Mouse (Mus musculus): ENCODE results near the gene Slc25a1. TPM values are rescaled to one million over a fixed set of nuclear protein-coding genes. Genes with fewer than 3 reads are reported as not detected.

Gene Slc25a1
- polyA plus RNA-seq, 1 experiment = 99.4 TPM

- peaks cover 3% of the 10 kb centered on the region for H3K4me1 ChIP-seq (ENCODE audit: control insufficient read depth, insufficient read depth, low read length)
- no peaks in the 10 kb centered on the region for H3K27me3 ChIP-seq (ENCODE audit: control insufficient read depth, insufficient read depth, low read length, poor library complexity, severe bottlenecking)
- no peak overlapping the region for H3K27ac ChIP-seq (ENCODE audit: insufficient read depth, low read length)
- H3K4me3 ChIP-seq (ENCODE audit: low read depth, low read length) = no peak overlapping the region
- H3K9me3 ChIP-seq (replicated peaks; ENCODE audit: control insufficient read depth, insufficient read depth, low read length, poor library complexity, severe bottlenecking) = no peaks in the 10 kb centered on the region
- no peak overlapping the region for H3K9ac ChIP-seq (ENCODE audit: low read depth, poor library complexity, severe bottlenecking)
- no peaks in the 10 kb centered on the region for H3K36me3 ChIP-seq (ENCODE audit: control insufficient read depth, insufficient read depth, low read length, poor library complexity, severe bottlenecking)
- no peak for TF ChIP-seq POLR2A (IDR thresholded peaks at IDR 0.05; ENCODE audit: insufficient read depth, low read length)
- TF ChIP-seq EP300 (IDR thresholded peaks at IDR 0.05; ENCODE audit: insufficient read depth, low read depth, low read length) = no peak
- no peak for TF ChIP-seq CTCF (IDR thresholded peaks at IDR 0.05; ENCODE audit: low read depth, low read length)
These were observed 45.8 kb downstream of the Slc25a1 start for GRCm38 (mm10) chr16:17882196-17882595.

GRCm38 (mm10) chr16:17879571-17879970, 48.4 kb downstream of the Slc25a1 start:
- H3K9ac ChIP-seq (ENCODE audit: low read depth, poor library complexity, severe bottlenecking) = no peak overlapping the region
- H3K36me3 ChIP-seq (ENCODE audit: control insufficient read depth, insufficient read depth, low read length, poor library complexity, severe bottlenecking) = no peaks in the 10 kb centered on the region
- peaks cover 3% of the 10 kb centered on the region for H3K4me1 ChIP-seq (ENCODE audit: control insufficient read depth, insufficient read depth, low read length)
- no peak for TF ChIP-seq EP300 (IDR thresholded peaks at IDR 0.05; ENCODE audit: insufficient read depth, low read depth, low read length)
- no peak for TF ChIP-seq POLR2A (IDR thresholded peaks at IDR 0.05; ENCODE audit: insufficient read depth, low read length)
- no peak for TF ChIP-seq CTCF (IDR thresholded peaks at IDR 0.05; ENCODE audit: low read depth, low read length)
- no peaks in the 10 kb centered on the region for H3K9me3 ChIP-seq (replicated peaks; ENCODE audit: control insufficient read depth, insufficient read depth, low read length, poor library complexity, severe bottlenecking)
- H3K27me3 ChIP-seq (ENCODE audit: control insufficient read depth, insufficient read depth, low read length, poor library complexity, severe bottlenecking) = no peaks in the 10 kb centered on the region
- H3K27ac ChIP-seq (ENCODE audit: insufficient read depth, low read length) = no peak overlapping the region
- no peak overlapping the region for H3K4me3 ChIP-seq (ENCODE audit: low read depth, low read length)

- H3K4me3 ChIP-seq (ENCODE audit: low read depth, low read length) = no peak overlapping the region
- H3K27ac ChIP-seq (ENCODE audit: insufficient read depth, low read length) = no peak overlapping the region
- TF ChIP-seq POLR2A (IDR thresholded peaks at IDR 0.05; ENCODE audit: insufficient read depth, low read length) (no peak), CTCF (IDR thresholded peaks at IDR 0.05; ENCODE audit: low read depth, low read length) (no peak), EP300 (IDR thresholded peaks at IDR 0.05; ENCODE audit: insufficient read depth, low read depth, low read length) (no peak)
- H3K9ac ChIP-seq (ENCODE audit: low read depth, poor library complexity, severe bottlenecking) = no peak overlapping the region
- H3K4me1 ChIP-seq (ENCODE audit: control insufficient read depth, insufficient read depth, low read length) = no peaks in the 10 kb centered on the region
- no peaks in the 10 kb centered on the region for H3K27me3 ChIP-seq (ENCODE audit: control insufficient read depth, insufficient read depth, low read length, poor library complexity, severe bottlenecking)
- H3K36me3 ChIP-seq (ENCODE audit: control insufficient read depth, insufficient read depth, low read length, poor library complexity, severe bottlenecking) = peaks cover 5% of the 10 kb centered on the region; the same call in 1 of the 2 replicates
- H3K9me3 ChIP-seq (replicated peaks; ENCODE audit: control insufficient read depth, insufficient read depth, low read length, poor library complexity, severe bottlenecking) = no peaks in the 10 kb centered on the region
These were observed 51.9 kb downstream of the Slc25a1 start for GRCm38 (mm10) chr16:17876096-17876495.

Other genes starting within 250 kb of the Slc25a1 start
- 51.5 and 54.7 TPM in 2 replicates for gene Med15, start 195.3 kb downstream of the Slc25a1 start, polyA plus RNA-seq (2011; ENCODE audit: insufficient read depth, insufficient read length, low read depth, missing spikeins)
- gene Klhl22, start 168.6 kb downstream of the Slc25a1 start, polyA plus RNA-seq (2011; ENCODE audit: insufficient read depth, insufficient read length, low read depth, missing spikeins) = 40.2 and 44.0 TPM in 2 replicates
- 5.8 and 6.5 TPM in 2 replicates for gene Scarf2, start 130.9 kb downstream of the Slc25a1 start, polyA plus RNA-seq (2011; ENCODE audit: insufficient read depth, insufficient read length, low read depth, missing spikeins)
- not detected in 2 replicates for gene B830017H08Rik, start 95.1 kb downstream of the Slc25a1 start, polyA plus RNA-seq (2011; ENCODE audit: insufficient read depth, insufficient read length, low read depth, missing spikeins)
- not detected in 2 replicates for gene Car15, start 89.9 kb downstream of the Slc25a1 start, polyA plus RNA-seq (2011; ENCODE audit: insufficient read depth, insufficient read length, low read depth, missing spikeins)
- gene Gm20518, start 36.5 kb downstream of the Slc25a1 start, polyA plus RNA-seq (2011; ENCODE audit: insufficient read depth, insufficient read length, low read depth, missing spikeins) = 0.26 TPM in 1 of 2 replicates, not detected in the other
- not detected in 2 replicates for gene Tssk1, start 34.0 kb downstream of the Slc25a1 start, polyA plus RNA-seq (2011; ENCODE audit: insufficient read depth, insufficient read length, low read depth, missing spikeins)
- 36.4 and 40.6 TPM in 2 replicates for gene Dgcr2, start 29.7 kb downstream of the Slc25a1 start, polyA plus RNA-seq (2011; ENCODE audit: insufficient read depth, insufficient read length, low read depth, missing spikeins)
- not detected in 2 replicates for gene Tssk2, start 29.6 kb downstream of the Slc25a1 start, polyA plus RNA-seq (2011; ENCODE audit: insufficient read depth, insufficient read length, low read depth, missing spikeins)
- 20.6 and 22.2 TPM in 2 replicates for gene Ess2, start 16.9 kb downstream of the Slc25a1 start, polyA plus RNA-seq (2011; ENCODE audit: insufficient read depth, insufficient read length, low read depth, missing spikeins)
- gene Gsc2, start 13.2 kb downstream of the Slc25a1 start, polyA plus RNA-seq (2011; ENCODE audit: insufficient read depth, insufficient read length, low read depth, missing spikeins) = 0.52 TPM in 1 of 2 replicates, not detected in the other
- gene Vpreb2, start 52.2 kb upstream of the Slc25a1 start, polyA plus RNA-seq (2011; ENCODE audit: insufficient read depth, insufficient read length, low read depth, missing spikeins) = not detected in 2 replicates
- 30.2 and 31.0 TPM in 2 replicates for gene Dgcr6, start 124.6 kb upstream of the Slc25a1 start, polyA plus RNA-seq (2011; ENCODE audit: insufficient read depth, insufficient read length, low read depth, missing spikeins)
- gene Prodh, start 162.0 kb upstream of the Slc25a1 start, polyA plus RNA-seq (2011; ENCODE audit: insufficient read depth, insufficient read length, low read depth, missing spikeins) = 8.7 and 9.2 TPM in 2 replicates
- 2.2 TPM in 2 replicates for gene Rtn4r, start 199.4 kb upstream of the Slc25a1 start, polyA plus RNA-seq (2011; ENCODE audit: insufficient read depth, insufficient read length, low read depth, missing spikeins)

Data from ES-Bruce4 (cell line).